In the genomic region with DNA sequence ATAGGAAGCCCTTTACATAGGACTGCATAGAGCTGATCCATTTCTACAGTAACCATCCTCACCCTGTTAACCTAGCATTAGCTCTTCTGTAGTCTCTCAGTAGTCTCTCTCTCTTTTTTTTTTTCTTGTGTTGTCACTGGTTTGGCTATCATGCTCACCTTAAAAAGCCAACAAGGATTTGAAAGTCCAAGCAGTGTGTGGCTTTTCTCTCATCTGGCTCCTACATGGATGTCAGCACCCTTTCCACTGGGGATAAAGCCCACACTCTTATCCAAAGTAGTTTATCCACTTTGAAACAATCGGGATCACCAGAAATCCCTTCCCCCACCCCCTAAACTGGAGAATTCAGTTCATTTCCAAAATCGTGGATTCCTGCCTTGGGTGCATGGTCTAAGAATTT, we compare ENCODE assay signal across 29 mouse cellular contexts. TPM values are rescaled to one million over a fixed set of nuclear protein-coding genes. Genes with fewer than 3 reads are reported as not detected.
DNase-seq lines count a peak whose midpoint lies in the region; ATAC-seq and TF ChIP-seq lines count a peak whose summit lies in the region.
"Had no signal": no experiment of that assay in that cellular context is flagged by ENCODE, and none has a peak within 500 bp of the region (broad histone marks: within the 10 kb centered on the region; RNA-seq: fewer than 3 reads in every experiment).

No protein-coding gene starts in this region.

- H3K27me3 ChIP-seq in heart, embryonic 11.5 days (ENCODE audit: control insufficient read depth, insufficient read depth, low read length) = no peaks in the 10 kb centered on the region
- H3K27me3 ChIP-seq: forebrain, embryonic 13.5 days; heart, embryonic 13.5 days; hindbrain, embryonic 13.5 days; intestine, embryonic 15.5 days had no signal

- no peak overlapping the region for H3K4me3 ChIP-seq in gastrocnemius, adult 2 months
- no peak overlapping the region for H3K4me3 ChIP-seq in heart, embryonic 11.5 days (ENCODE audit: low read depth, low read length)
- H3K4me3 ChIP-seq: forebrain, embryonic 10.5 days; forebrain, embryonic 13.5 days; heart, embryonic 13.5 days; hindbrain, embryonic 10.5 days; hindbrain, embryonic 13.5 days; intestine, embryonic 15.5 days had no signal

- no peak overlapping the region for H3K4me2 ChIP-seq in heart, embryonic 11.5 days
- H3K4me2 ChIP-seq: forebrain, embryonic 13.5 days; heart, embryonic 13.5 days; hindbrain, embryonic 13.5 days; intestine, embryonic 15.5 days had no signal

- no peaks in the 10 kb centered on the region for H3K36me3 ChIP-seq in heart, embryonic 11.5 days (ENCODE audit: control insufficient read depth, insufficient read depth, low read length)
- H3K36me3 ChIP-seq: forebrain, embryonic 10.5 days; heart, embryonic 13.5 days; hindbrain, embryonic 10.5 days; hindbrain, embryonic 13.5 days; intestine, embryonic 15.5 days had no signal

- 50% methylated on average over 2 of the region's 2 CpGs for whole genome bisulfite sequencing in heart, embryonic 11.5 days (ENCODE audit: insufficient replicate concordance)

- ATAC-seq in heart, embryonic 11.5 days (replicated peaks; ENCODE audit: insufficient number of reproducible peaks, low FRiP score, low TSS enrichment) = no peak
- ATAC-seq: activated CD4-positive, CD25-positive, alpha-beta regulatory T cell, adult 4 months; forebrain, embryonic 13.5 days; forebrain, embryonic 16.5 days; hindbrain, embryonic 16.5 days; intestine, embryonic 15.5 days had no signal

- peak overlapping the region; percentile 4 for H3K27ac ChIP-seq in gastrocnemius, adult 2 months
- no peak overlapping the region for H3K27ac ChIP-seq in heart, embryonic 11.5 days (ENCODE audit: low read depth, low read length)
- H3K27ac ChIP-seq: forebrain, embryonic 10.5 days; forebrain, embryonic 13.5 days; heart, embryonic 13.5 days; hindbrain, embryonic 10.5 days; hindbrain, embryonic 13.5 days; intestine, embryonic 15.5 days had no signal

- no peaks in the 10 kb centered on the region for H3K9me3 ChIP-seq in heart, embryonic 11.5 days (replicated peaks; ENCODE audit: control insufficient read depth, low read length)
- H3K9me3 ChIP-seq: forebrain, embryonic 10.5 days; forebrain, embryonic 13.5 days; heart, embryonic 13.5 days; hindbrain, embryonic 10.5 days; hindbrain, embryonic 13.5 days; intestine, embryonic 15.5 days had no signal

- intact Hi-C loops in gastrocnemius, adult 2 months (cut with DNase I) = no loop called here
- intact Hi-C loops in gastrocnemius, postnatal 14 days (cut with DNase I; ENCODE audit: low total_unique reads) = no loop called here
- intact Hi-C loops in heart, postnatal 10 days (cut with DNase I) = no loop called here

- no peak for TF ChIP-seq CTCF in gastrocnemius, adult 2 months (IDR thresholded peaks at IDR 0.05)

- H3K4me1 ChIP-seq in heart, embryonic 11.5 days (ENCODE audit: control insufficient read depth, insufficient read depth, low read length) = no peaks in the 10 kb centered on the region
- H3K4me1 ChIP-seq: forebrain, embryonic 10.5 days; forebrain, embryonic 13.5 days; heart, embryonic 13.5 days; hindbrain, embryonic 10.5 days; hindbrain, embryonic 13.5 days; intestine, embryonic 15.5 days had no signal

- no peak for DNase-seq in gastrocnemius, adult 2 months
- no peak for DNase-seq in gastrocnemius, postnatal 14 days
- peak; percentile 43 to 49 for DNase-seq in heart, adult 18-20 months
- DNase-seq in heart, adult 8-10 months (ENCODE audit: low spot score) = no peak
- peak; percentile 18 to 21 for DNase-seq in heart, postnatal 10 days
- DNase-seq: adrenal gland, adult 8-10 months; adrenal gland, postnatal 25 days; cerebellum, adult 18-20 months; cerebellum, adult 9-10 months; cerebellum, postnatal 14 days; kidney, adult 11 months; kidney, adult 8-10 months had no signal

- no peak overlapping the region for H3K9ac ChIP-seq in heart, embryonic 11.5 days (ENCODE audit: low read depth, low read length)
- H3K9ac ChIP-seq: forebrain, embryonic 13.5 days; heart, embryonic 13.5 days; hindbrain, embryonic 13.5 days; intestine, embryonic 15.5 days had no signal

RNA-seq across cellular contexts. Expression of a gene that starts 6.7 kb away (rescaled TPM):
- not detected for total RNA-seq in gastrocnemius, adult 2 months (2021)
- not detected for total RNA-seq in gastrocnemius, postnatal 14 days (2021)
- 1 to 10 TPM in 1 of 2 experiments, not detected in 1; 1.3 TPM for total RNA-seq in heart, adult 18-20 months (2021)
- not detected for total RNA-seq in heart, adult 8-10 months (2022)
- not detected for total RNA-seq in heart, postnatal 10 days (2021)
- polyA plus RNA-seq in heart, embryonic 11.5 days (2014; fragmentation: Nextera tagmentation; extraction: Ambion mirVana) = not detected in 2 replicates
- total RNA-seq: adrenal gland, adult 8-10 months; adrenal gland, postnatal 25 days; ES-E14; gastrocnemius, adult 18-20 months; heart, postnatal 36 days had no signal
- polyA plus RNA-seq: activated CD4-positive, CD25-positive, alpha-beta regulatory T cell, adult 4 months; brain, embryonic 14.5 days; embryonic facial prominence, embryonic 11.5 days; forebrain, embryonic 10.5 days; forebrain, embryonic 13.5 days; forebrain, embryonic 16.5 days; heart, embryonic 13.5 days; hindbrain, embryonic 10.5 days; hindbrain, embryonic 13.5 days; hindbrain, embryonic 16.5 days; intestine, embryonic 15.5 days had no signal

RNA-seq across cellular contexts. Expression of a gene that starts 32.1 kb away (rescaled TPM):
- 10 to 100 TPM; 16.3 to 17.7 TPM for total RNA-seq in gastrocnemius, adult 2 months (2021)
- total RNA-seq in gastrocnemius, postnatal 14 days (2021) = 1 to 10 TPM; 3.9 to 7.8 TPM
- total RNA-seq in heart, adult 18-20 months (2021) = 10 to 100 TPM; 41.6 to 51.5 TPM
- total RNA-seq in heart, adult 8-10 months (2022) = 10 to 100 TPM; 39.6 to 65.4 (median 54.4) TPM
- total RNA-seq in heart, postnatal 10 days (2021) = 1 to 10 TPM; 4.1 to 9.1 TPM
- polyA plus RNA-seq in heart, embryonic 11.5 days (2014; fragmentation: Nextera tagmentation; extraction: Ambion mirVana) = 0.39 and 0.97 TPM in 2 replicates
- total RNA-seq: ES-E14 had no signal
- polyA plus RNA-seq: activated CD4-positive, CD25-positive, alpha-beta regulatory T cell, adult 4 months; embryonic facial prominence, embryonic 11.5 days; forebrain, embryonic 10.5 days; forebrain, embryonic 13.5 days; forebrain, embryonic 16.5 days; hindbrain, embryonic 10.5 days had no signal

RNA-seq across cellular contexts. Expression of a gene that starts 53.7 kb away (rescaled TPM):
- not detected for total RNA-seq in gastrocnemius, adult 2 months (2021)
- total RNA-seq in gastrocnemius, postnatal 14 days (2021) = not detected
- 1 to 10 TPM in 1 of 2 experiments, not detected in 1; 1.8 TPM for total RNA-seq in heart, adult 18-20 months (2021)
- total RNA-seq in heart, adult 8-10 months (2022) = under 1 TPM in 3 of 4 experiments, not detected in 1; 0.16 to 0.34 (median 0.22) TPM
- not detected for total RNA-seq in heart, postnatal 10 days (2021)
- 0.14 TPM in 1 of 2 replicates, not detected in the other for polyA plus RNA-seq in heart, embryonic 11.5 days (2014; fragmentation: Nextera tagmentation; extraction: Ambion mirVana)
- total RNA-seq: adrenal gland, postnatal 25 days; ES-E14; gastrocnemius, adult 18-20 months; gastrocnemius, postnatal 4 days; heart, postnatal 36 days had no signal
- polyA plus RNA-seq: activated CD4-positive, CD25-positive, alpha-beta regulatory T cell, adult 4 months; brain, embryonic 14.5 days; embryonic facial prominence, embryonic 11.5 days; embryonic facial prominence, embryonic 14.5 days; forebrain, embryonic 10.5 days; forebrain, embryonic 13.5 days; forebrain, embryonic 16.5 days; heart, embryonic 13.5 days; hindbrain, embryonic 10.5 days; hindbrain, embryonic 13.5 days; hindbrain, embryonic 16.5 days; intestine, embryonic 15.5 days had no signal

Comparison
In these comparisons a context has a peak if more than half of its experiments do, and no peak if none do; other contexts are left out.
1. DNase-seq: peak in heart, adult 18-20 months (2 of 2) and heart, postnatal 10 days (2 of 2); none in gastrocnemius, adult 2 months (single experiment), gastrocnemius, postnatal 14 days (single experiment) and heart, adult 8-10 months (single experiment).